Mouse (Mus musculus): ENCODE measurements around the gene Rap2c. TPM values are rescaled to one million over a fixed set of nuclear protein-coding genes. Genes with fewer than 3 reads are reported as not detected.

Gene Rap2c
- total RNA-seq (2021): 10 to 100 TPM; 20.6 to 21.0 TPM
- long read RNA-seq, experiment 1, partial matches to known transcripts: 0 of 7 reads
- long read RNA-seq, experiment 1, other reads (novel, unspliced or antisense): 4 of 7 reads
- long read RNA-seq, experiment 2, partial matches to known transcripts: 2 of 15 reads
- long read RNA-seq, experiment 2, other reads (novel, unspliced or antisense): 11 of 15 reads

DNA sequence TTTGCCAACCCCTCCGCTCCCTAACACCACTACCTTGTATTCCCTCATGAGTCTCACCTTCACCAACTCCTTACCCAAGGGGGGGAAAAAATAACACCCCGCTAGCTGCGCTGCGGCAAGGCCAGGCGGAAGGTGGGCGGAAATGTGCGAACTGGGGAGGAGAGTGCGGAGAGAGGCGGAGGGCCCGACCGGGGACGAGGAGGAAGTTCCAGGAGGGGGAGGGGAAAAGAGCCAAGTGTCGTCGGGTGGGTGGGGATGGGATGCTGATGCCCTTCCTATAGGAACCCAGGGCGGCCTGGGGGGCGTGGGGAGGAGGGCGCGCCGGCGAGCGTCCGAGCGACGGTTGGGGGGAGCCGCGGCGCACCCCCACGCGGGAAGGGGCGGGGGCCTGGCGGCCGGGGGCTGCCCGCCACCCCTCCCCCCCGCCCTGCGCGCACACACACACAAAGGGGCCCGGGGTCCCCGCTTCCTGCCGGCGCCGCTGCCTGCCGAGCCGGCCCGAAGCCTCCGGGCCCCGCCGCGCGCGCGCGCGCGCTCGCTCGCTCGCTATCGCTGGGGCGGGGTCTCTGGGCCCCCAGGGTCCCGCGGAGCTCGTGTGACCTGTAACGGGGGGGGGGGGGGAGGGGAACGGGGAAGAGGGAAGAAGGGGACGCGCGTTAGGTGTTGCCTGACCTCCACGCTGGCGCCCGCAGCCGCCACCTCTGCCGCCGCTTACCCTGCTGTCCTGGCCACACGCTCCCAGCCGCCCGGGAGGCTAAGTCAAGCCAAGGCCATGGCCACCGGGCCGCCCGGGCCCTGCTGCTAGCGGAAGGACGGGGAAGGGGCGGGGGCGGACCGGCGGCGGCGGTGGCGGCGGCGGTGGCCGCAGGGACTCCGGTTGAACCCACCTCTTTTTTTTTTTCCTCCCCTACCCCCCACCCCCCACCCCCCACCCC, at the start of gene Rap2c:
TSS of gene Rap2c (minus strand) at position 168 of the 935 bp plus-strand sequence.
- DNase-seq: peak; percentile 32 to 38
- intact Hi-C loops (cut with DNase I): no loop called here

DNA sequence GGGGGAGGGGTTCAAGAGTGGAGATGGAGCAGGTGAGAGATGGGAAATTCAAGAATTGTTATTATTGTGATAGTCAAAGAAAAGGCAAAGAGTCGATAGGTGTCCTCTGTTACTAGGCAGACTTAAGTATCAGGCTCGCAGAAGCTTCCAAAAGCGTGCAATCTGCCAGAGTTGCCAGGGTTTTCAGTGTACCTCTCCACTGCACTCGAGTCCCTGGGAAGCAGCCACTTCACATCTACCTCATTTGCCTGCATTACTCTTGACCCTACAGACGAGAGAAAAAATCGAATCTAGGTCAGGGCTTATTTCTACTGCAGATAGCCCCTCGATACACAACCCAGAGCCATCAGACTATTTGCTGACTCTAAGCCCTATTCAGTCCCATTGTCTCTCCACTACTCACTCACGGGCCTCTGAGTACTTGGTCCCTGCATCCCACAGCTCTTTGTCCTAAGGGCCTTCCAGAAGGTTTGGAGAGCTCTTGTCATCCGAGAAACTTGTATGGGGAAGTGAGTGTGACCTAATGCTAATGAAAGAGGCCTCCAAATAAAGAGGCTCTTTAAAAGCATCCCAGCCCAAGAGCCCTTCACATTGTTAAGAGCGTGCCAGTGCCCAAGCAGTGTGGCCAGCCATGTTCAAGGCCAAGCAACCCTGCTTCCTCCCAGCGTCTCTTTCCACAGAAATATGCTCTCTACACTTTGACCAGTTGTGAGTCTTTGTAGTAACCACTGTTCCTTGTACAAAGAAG, 48.9 kb upstream of the Rap2c start:
- DNase-seq: no peak
- intact Hi-C loops (cut with DNase I): no loop called here

DNA sequence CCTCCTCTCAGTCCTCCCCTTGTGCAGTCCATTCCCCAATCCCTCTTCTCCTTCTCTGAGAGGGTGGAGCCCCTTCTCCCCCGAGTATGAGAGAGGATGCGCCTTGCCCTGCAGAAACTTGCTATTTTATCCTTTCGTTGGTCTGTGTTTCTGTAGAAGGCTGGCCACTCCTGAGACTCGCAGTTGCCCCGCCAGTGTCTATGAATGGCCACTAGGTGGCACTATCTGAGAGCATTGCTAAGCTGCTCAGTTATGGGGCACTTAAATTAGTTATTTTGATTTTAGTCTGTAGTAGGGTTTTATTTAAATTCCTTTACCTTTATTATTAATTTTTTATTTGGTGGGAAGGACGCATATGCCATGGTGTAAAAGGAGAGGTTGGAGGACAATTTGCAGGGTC, 48.0 kb upstream of the Rap2c start:
- intact Hi-C loops (cut with DNase I): loop anchor here (2.0 kb wide), 1 partner anchor 309 kb away; no protein-coding TSS in a partner anchor
- peak; percentile 17 to 19 for DNase-seq

DNA sequence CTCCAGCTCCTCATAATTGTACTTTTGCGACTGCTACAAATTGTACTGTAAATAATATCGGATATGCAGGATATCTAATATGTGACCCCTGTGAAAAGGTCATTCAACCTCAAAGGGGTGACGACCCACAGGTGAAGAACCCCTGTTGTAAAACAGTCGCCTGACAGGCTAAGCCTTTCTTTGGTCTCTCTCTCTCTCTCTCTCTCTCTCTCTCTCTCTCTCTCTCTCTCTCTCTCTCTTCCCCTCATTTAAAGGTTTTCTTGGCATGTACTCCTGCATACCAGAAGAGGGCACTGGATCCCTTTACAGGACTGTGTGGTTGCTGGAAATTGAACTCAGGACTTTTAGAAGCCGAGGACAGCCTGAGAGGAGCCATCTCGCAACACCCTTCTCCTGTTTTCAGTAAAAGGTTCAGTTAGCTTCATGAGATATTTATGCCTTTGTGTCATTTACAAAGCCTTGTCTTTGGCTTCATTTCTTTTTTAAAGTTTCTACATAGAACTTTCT, 47.4 kb upstream of the Rap2c start:
- no peak for DNase-seq
- intact Hi-C loops (cut with DNase I): loop anchor here (2.0 kb wide), 1 partner anchor 310 kb away; no protein-coding TSS in a partner anchor

DNA sequence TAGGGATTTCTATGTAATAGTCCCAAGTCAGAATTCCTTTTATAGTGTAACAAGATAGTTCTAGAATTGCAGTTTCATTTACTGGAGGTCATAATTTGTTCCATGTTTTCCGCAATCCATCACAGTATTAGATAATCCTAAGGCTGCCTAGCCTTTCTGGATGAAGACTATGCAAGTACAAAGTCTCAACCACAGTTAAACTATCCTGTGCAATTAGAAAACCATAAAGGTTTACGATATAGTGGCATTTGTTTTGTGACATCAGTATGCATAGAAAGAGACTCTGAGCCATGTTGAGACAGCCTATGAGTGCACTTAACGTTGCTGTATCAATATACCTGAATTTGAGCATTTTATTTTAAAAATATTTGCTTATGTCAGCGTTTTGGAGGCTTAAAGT, 42.4 kb upstream of the Rap2c start:
- intact Hi-C loops (cut with DNase I): no loop called here
- no peak for DNase-seq

DNA sequence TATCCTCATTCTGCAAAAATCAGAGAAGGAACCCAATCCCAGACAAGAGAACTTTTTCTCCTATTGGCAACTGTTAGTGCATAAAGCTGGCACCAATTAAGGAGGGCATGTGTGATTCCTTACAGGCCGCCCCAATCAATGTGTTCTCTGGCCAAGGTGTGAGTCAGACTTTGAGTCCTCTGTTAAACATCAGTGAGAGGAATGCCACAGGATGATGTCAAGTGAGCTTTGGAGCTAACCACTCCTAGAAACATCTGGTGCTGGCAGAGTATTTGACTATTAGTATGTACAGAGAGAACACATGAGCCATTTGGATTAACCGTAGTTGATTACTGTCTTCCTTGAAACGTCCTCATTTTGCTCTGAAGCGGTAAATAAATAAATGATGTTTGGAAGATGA, 40.9 kb upstream of the Rap2c start:
- DNase-seq: no peak

DNA sequence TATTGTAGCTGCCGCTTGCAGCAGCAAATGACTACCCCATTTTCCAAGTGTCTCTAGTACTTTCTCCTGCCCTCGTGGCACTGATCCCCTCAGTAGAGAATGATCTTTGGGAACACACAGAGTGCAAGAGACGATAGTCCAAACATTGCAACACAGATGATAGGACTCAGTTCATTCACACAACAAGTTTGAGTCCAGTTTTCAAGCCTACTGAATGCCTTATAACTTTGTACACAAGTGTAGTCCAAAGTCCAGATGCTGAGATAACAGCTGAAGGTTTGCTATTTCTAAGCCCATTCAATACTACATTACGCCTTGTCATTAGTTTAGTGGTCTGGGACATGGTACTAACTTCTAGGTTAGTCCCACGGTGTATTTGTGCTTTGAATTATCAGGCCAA, 40.5 kb upstream of the Rap2c start:
- intact Hi-C loops (cut with DNase I): no loop called here
- DNase-seq: no peak

More for the DNA sequence above, 40.9 kb upstream of the Rap2c start:
- intact Hi-C loops (cut with DNase I): no loop called here

DNA sequence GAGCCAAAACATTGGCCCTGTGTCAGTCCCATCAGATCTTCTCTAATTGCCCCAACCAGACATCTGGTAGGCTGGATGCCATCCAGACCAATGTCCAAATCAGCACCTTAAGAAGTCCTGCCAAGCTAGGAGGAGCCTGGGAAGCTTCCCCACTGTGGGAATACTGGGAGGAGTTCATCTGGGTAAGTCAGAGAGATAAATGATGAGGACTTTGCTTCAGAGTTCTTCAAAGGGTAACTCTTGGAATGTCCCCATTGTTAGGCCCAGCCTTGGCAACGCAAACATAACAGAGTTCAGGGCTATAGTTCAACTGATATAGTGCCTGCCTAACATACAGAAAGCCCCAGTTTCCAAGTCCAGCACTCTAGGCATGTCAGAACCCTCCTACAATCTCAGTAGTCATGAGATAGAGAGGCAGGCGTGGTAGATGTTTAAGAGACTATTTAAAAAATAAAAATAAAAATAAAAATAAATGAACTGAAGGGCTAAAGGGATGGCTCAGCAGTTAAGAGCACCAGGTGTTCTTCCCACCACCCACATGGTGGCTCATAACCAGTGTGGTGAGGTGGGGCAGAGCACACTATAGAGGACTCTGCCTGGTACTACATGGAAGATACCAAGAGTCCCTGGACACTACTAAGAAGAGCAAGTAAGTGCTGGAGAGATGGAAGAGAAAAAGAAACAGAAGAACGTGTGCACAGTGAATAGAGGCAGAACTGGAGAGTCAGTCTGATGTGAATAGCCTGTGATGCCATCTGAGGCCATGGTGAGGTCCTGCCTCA, 34.1 kb upstream of the Rap2c start:
- intact Hi-C loops (cut with DNase I): no loop called here
- no peak for DNase-seq

DNA sequence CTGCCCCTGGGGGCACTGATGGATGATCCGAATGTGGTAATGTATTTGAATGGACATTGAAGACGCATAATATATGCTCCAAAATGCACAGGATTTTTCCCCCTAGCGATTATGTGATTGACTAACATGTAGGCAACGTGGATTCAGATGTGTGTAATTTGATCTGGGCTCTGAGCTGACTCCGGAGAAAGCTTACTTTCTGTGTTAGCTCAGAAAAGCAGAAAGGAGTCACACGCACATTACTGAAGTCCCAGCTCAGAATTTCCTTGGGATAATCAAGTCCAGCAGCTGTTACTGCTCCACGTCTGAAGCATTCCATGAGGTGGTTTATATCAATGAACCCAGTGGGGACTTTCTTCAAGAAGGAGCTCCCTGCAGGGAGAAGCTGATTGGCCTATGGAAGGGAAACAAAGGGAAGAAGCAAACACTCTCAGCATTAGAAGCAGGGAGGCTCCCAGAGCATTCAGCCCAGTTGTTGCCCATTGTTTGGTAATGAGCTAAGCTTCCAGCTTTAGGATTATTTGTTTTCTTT, 17.9 kb upstream of the Rap2c start:
- intact Hi-C loops (cut with DNase I): no loop called here
- DNase-seq: no peak

DNA sequence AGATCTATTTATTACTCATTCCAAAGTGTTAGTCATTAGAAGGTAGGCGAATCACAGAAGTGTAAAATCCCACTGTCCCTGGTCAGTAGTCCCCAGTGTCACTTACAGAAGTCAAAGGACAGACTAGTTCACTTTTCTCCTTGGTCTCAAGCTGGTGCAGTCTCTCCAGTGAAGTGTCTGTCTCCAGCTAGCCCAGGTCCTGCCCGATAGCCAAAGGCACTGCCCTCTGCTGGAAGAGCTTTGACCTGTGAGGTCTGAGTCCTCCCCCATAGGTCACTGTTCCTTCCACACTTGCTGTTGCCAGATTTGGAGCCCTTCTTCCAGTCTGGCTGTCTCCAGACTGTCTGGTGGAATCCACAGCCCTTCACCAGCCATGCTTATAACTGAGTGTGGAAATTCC, 2.1 kb upstream of the Rap2c start:
- intact Hi-C loops (cut with DNase I): no loop called here

DNA sequence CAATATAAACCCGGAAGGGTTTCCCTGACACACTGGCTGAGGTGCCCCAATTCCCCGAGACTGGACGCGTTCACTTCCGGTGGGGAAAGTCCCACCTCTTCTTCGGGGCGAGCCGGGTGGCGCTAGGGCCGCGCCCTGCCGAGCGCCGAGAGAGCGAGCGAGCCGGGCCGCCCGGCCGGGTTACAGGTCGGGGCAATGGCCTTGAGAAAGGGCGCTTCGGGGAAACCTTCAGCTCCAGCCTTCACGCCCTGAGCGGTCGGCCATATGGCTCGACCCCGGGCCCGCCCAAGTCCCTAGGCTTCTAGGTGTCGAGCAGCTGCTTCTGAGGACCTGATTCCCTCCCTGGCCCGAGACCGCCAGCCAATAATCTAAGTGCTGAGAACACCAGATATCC, 965 bp upstream of the Rap2c start:
- DNase-seq: peak; percentile 58 to 61
- intact Hi-C loops (cut with DNase I): no loop called here

More for the DNA sequence above, 2.1 kb upstream of the Rap2c start:
- DNase-seq: peak; percentile 25 to 49

DNA sequence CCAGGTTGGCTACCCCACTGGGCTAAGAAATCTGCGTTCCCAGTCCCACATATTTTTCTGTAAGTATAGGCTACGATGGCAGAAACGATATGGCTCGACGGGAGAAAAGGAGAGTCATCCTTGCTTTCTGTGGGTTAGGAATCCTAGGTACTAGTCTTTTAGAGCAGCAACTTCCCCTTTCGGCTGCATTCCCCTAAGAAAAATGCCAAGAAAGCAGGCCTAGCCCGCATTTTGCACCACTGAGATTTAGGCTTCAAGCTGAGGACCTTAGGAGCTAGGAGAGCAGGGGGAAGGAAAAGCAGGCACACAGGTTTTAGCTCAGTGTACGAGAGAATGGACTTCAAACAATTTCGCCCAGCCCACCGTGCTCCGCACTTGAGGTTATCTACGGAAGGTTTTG, 892 bp downstream of the Rap2c start:
- no peak for DNase-seq
- intact Hi-C loops (cut with DNase I): no loop called here

DNA sequence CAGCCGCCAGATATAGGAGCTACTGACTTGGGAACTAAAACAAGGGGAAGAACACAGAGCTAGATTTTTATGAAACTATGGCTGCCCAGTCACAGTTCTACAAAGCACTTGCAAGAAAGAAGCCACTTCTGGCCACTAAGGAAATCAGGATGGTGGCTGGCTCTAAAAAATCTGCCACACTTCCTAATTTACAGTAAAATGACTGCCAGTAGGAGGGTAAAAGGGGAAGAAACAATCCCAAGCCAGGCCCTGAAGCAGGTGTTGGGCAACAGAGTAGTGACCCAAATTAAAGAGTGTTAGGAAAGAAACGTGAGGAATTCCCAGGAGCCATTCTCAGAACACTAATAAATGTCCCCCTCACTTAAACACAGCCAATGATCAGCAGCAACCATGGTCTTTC, 5.5 kb downstream of the Rap2c start:
- no peak for DNase-seq
- intact Hi-C loops (cut with DNase I): no loop called here

DNA sequence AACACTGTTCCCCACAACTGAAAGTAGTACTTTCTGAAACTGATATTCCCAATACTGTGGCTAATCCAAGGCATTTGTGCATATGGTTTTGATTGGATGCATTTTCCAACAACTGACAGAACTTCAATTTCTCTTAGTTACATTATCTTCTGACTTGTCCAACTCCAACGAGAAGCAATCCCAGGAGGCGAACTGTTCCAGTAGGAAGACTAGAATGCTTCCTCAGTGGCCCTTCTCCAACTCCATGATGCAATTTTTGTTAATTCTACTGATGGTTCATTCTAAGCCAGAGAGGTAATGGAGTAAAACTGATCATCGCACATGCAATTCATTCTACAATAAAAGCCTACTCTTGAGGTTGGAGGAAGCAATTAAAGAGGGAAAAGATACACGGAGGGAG, 7.5 kb downstream of the Rap2c start:
- DNase-seq: no peak
- intact Hi-C loops (cut with DNase I): no loop called here

DNA sequence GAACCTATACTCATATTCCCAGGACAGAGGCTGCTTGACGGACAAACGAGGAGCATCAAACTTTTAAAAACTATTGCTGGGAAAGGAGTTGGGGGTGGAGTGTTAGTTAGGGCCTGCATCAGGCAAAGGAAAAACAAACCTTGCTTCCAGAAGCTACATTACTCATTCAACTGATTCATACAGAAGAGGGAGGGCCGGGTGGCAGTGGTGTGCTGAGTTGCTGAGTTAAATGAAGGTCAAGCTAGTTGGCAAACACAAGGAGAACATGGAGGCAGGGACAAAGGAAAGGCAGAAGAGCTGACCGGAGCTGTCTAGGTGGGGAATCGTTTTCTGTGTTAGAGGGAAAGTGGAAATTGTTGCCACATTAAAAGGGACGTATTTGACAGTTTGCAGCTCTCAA, 17.0 kb downstream of the Rap2c start:
- DNase-seq: no peak
- intact Hi-C loops (cut with DNase I): no loop called here

DNA sequence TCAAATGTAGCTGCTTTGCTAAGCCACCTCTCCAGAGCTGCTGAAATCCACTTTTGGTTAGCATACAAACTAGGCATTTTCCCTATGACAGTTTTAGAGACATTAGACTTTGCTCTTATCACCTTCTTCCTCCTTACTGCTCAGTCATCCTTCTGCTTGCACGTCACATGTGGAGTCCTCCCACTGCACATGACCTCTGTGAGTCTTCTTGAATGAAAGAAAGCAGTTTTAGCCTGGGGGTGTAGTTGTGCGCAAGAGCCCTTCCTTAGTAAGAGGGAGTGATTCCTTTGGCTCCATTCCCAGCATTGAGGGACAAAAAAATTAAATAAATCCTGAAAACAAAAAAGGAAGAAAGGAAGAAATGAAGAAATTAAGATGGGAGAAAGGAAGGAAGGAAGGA, 22.5 kb downstream of the Rap2c start:
- intact Hi-C loops (cut with DNase I): no loop called here
- DNase-seq: no peak

DNA sequence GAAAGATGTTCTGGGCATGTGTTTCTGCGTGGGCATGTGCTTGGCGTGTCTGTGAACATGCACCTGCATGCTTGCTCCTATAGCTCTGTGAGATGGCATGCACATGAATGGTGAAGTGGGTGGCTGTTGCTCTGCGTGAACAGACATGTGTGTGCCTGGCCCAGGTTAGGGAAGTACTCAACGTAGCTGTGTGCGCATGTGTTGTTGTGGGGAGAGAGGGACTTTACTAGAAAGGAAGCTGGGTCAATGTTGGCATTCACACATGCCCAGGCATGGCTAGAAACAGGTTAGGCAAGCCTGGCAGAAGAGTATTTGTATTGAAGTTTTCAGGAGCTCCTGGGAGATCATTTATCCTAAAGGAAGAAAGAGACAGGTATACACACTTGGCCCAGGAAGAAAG, 26.5 kb downstream of the Rap2c start:
- intact Hi-C loops (cut with DNase I): no loop called here
- no peak for DNase-seq

DNA sequence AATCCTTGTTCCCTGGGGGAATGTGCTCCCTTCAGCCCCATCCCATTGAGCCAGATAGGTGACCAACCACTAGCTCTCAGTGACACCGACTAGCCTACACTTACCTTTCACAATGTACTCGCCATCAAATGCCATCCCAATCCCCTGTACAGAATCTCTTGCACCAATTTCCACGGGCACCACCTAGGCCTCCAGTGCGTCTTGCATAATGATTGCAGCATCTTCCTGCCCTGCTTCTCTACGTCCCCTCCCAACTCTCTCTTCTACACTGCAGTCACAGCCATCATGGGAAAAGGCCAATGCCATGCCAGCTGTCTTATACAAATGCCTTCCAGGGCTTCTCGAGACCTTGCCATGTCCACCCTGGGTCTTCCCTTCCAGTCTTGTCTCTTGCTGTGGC, 27.9 kb downstream of the Rap2c start:
- DNase-seq: no peak
- intact Hi-C loops (cut with DNase I): no loop called here

DNA sequence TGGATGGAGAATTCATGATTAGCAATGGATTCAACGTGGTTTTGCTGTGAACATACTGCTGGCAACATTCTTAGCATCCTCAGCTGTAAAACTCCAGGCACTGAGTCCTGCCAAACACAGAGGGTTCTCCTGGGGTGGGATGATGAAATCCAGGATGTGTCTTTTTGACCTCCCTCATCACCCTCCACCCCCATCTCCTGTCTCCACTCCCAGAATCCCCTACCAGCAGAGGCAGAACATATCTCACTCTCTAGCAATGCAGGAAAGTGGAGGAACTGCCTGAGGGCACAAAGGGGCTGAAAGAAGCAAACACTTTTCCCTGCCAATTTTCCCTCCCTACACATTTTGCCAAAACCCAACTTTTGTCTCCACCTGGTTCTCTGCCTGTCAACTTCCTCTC, 29.2 kb downstream of the Rap2c start:
- no peak for DNase-seq
- intact Hi-C loops (cut with DNase I): no loop called here

DNA sequence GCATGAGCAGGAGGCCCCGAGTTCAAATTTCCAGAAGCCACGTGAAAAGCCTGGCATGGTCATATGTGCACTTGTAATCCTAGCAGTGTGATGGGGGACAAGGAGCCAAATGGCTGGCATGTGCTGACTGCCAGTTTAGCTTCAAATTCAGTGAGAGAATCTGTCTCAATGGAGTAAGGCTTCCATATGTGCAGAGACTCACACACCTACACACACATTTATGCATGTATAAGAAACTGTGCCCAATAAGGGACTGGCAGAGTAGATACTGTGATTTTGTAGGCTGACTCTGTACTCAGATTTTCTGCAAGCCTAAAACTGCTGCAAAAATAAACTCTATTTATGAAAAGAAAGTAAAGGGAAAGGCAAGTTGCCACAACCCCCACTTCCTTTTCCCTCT, 39.4 kb downstream of the Rap2c start:
- no peak for DNase-seq
- intact Hi-C loops (cut with DNase I): no loop called here

All from gastrocnemius, postnatal 36 days (tissue).